Mouse (Mus musculus): ENCODE results near the gene Ifi206. TPM values are rescaled to one million over a fixed set of nuclear protein-coding genes. Genes with fewer than 3 reads are reported as not detected.

The Ifi206 gene
- total RNA-seq, 1 experiment = not detected

- Histone ChIP-seq H3K4me1 (ENCODE audit: control insufficient read depth in 2 of 2, insufficient read depth in 2 of 2, low read length in 2 of 2, poor library complexity in 1 of 2) (no peaks in the 10 kb centered on the region), H3K9me3 (ENCODE audit: control insufficient read depth, insufficient read depth, low read depth, low read length) (no peaks in the 10 kb centered on the region), H3K9ac (ENCODE audit: insufficient read depth, low read depth, low read length, poor library complexity, severe bottlenecking) (no peak overlapping the region), H3K36me3 (ENCODE audit: control insufficient read depth, insufficient read depth, low read length, poor library complexity, severe bottlenecking) (peaks cover 6% of the 10 kb centered on the region; the same call in 1 of the 2 replicates), H3K27ac (ENCODE audit: insufficient read depth, low read depth, low read length, poor library complexity, severe bottlenecking) (no peak overlapping the region), H3K4me3 (ENCODE audit: insufficient read depth in 1 of 2, low read depth in 1 of 2, low read length in 2 of 2, poor library complexity in 1 of 2, severe bottlenecking in 1 of 2) (no peak overlapping the region)
- in situ Hi-C loops (cut with MboI; ENCODE audit: low sequenced_read_pairs in 2 of 2, unreplicated experiment in 2 of 2) = no loop called here
- TF ChIP-seq ZC3H11A (IDR thresholded peaks at IDR 0.05; ENCODE audit: borderline replicate concordance, low read depth, low read length) = no peak
- no peak for TF ChIP-seq ZNF384 (IDR thresholded peaks at IDR 0.05; ENCODE audit: low read depth, low read length)
- TF ChIP-seq MAFK (IDR thresholded peaks at IDR 0.05; ENCODE audit: insufficient read depth, low read depth, low read length) = no peak
- no peak for TF ChIP-seq HCFC1 (IDR thresholded peaks at IDR 0.05; ENCODE audit: borderline replicate concordance, insufficient read depth, low read length)
- no peak for TF ChIP-seq CHD2 (IDR thresholded peaks at IDR 0.05; ENCODE audit: low read depth, low read length)
- no peak for DNase-seq (ENCODE audit: low read depth, low spot score)
Measured at GRCm38 (mm10) chr1:173456761-173457160, 34.1 kb downstream of the Ifi206 start.

GRCm38 (mm10) chr1:173456139-173456754 lies 34.6 kb downstream of the Ifi206 start:
- peak; percentile 69 for TF ChIP-seq ZC3H11A (IDR thresholded peaks at IDR 0.05; ENCODE audit: borderline replicate concordance, low read depth, low read length)
- TF ChIP-seq ZNF384 (IDR thresholded peaks at IDR 0.05; ENCODE audit: low read depth, low read length) = no peak
- no peak for TF ChIP-seq MAFK (IDR thresholded peaks at IDR 0.05; ENCODE audit: insufficient read depth, low read depth, low read length)
- TF ChIP-seq CHD2 (IDR thresholded peaks at IDR 0.05; ENCODE audit: low read depth, low read length) = no peak
- in situ Hi-C loops (cut with MboI; ENCODE audit: low sequenced_read_pairs in 2 of 2, unreplicated experiment in 2 of 2) = no loop called here
- H3K4me1 ChIP-seq (ENCODE audit: control insufficient read depth in 2 of 2, insufficient read depth in 2 of 2, low read length in 2 of 2, poor library complexity in 1 of 2) = no peaks in the 10 kb centered on the region
- no peak overlapping the region for H3K4me3 ChIP-seq (ENCODE audit: insufficient read depth in 1 of 2, low read depth in 1 of 2, low read length in 2 of 2, poor library complexity in 1 of 2, severe bottlenecking in 1 of 2)
- H3K36me3 ChIP-seq (ENCODE audit: control insufficient read depth, insufficient read depth, low read length, poor library complexity, severe bottlenecking) = peaks cover 9% of the 10 kb centered on the region; the same call in 1 of the 2 replicates
- H3K9me3 ChIP-seq (ENCODE audit: control insufficient read depth, insufficient read depth, low read depth, low read length) = no peaks in the 10 kb centered on the region
- no peak overlapping the region for H3K27ac ChIP-seq (ENCODE audit: insufficient read depth, low read depth, low read length, poor library complexity, severe bottlenecking)
- DNase-seq (ENCODE audit: low read depth, low spot score) = peak; percentile 40
- H3K9ac ChIP-seq (ENCODE audit: insufficient read depth, low read depth, low read length, poor library complexity, severe bottlenecking) = no peak overlapping the region

- Histone ChIP-seq H3K9ac (ENCODE audit: insufficient read depth, low read depth, low read length, poor library complexity, severe bottlenecking) (no peak overlapping the region), H3K4me3 (ENCODE audit: insufficient read depth in 1 of 2, low read depth in 1 of 2, low read length in 2 of 2, poor library complexity in 1 of 2, severe bottlenecking in 1 of 2) (no peak overlapping the region), H3K4me1 (ENCODE audit: control insufficient read depth in 2 of 2, insufficient read depth in 2 of 2, low read length in 2 of 2, poor library complexity in 1 of 2) (no peaks in the 10 kb centered on the region), H3K36me3 (ENCODE audit: control insufficient read depth, insufficient read depth, low read length, poor library complexity, severe bottlenecking) (peaks cover 9% of the 10 kb centered on the region; the same call in 1 of the 2 replicates), H3K27ac (ENCODE audit: insufficient read depth, low read depth, low read length, poor library complexity, severe bottlenecking) (no peak overlapping the region), H3K9me3 (ENCODE audit: control insufficient read depth, insufficient read depth, low read depth, low read length) (no peaks in the 10 kb centered on the region)
- TF ChIP-seq ZNF384 (IDR thresholded peaks at IDR 0.05; ENCODE audit: low read depth, low read length) = no peak
- TF ChIP-seq ZC3H11A (IDR thresholded peaks at IDR 0.05; ENCODE audit: borderline replicate concordance, low read depth, low read length) = no peak
- no peak for TF ChIP-seq CHD2 (IDR thresholded peaks at IDR 0.05; ENCODE audit: low read depth, low read length)
- no peak for TF ChIP-seq HCFC1 (IDR thresholded peaks at IDR 0.05; ENCODE audit: borderline replicate concordance, insufficient read depth, low read length)
- no peak for TF ChIP-seq MAFK (IDR thresholded peaks at IDR 0.05; ENCODE audit: insufficient read depth, low read depth, low read length)
- in situ Hi-C loops (cut with MboI; ENCODE audit: low sequenced_read_pairs in 2 of 2, unreplicated experiment in 2 of 2) = no loop called here
- no peak for DNase-seq (ENCODE audit: low read depth, low spot score)
Measured at GRCm38 (mm10) chr1:173451665-173452064, 39.2 kb downstream of the Ifi206 start.

- Histone ChIP-seq H3K4me1 (ENCODE audit: control insufficient read depth in 2 of 2, insufficient read depth in 2 of 2, low read length in 2 of 2, poor library complexity in 1 of 2) (no peaks in the 10 kb centered on the region), H3K27ac (ENCODE audit: insufficient read depth, low read depth, low read length, poor library complexity, severe bottlenecking) (no peak overlapping the region), H3K4me3 (ENCODE audit: insufficient read depth in 1 of 2, low read depth in 1 of 2, low read length in 2 of 2, poor library complexity in 1 of 2, severe bottlenecking in 1 of 2) (no peak overlapping the region), H3K9ac (ENCODE audit: insufficient read depth, low read depth, low read length, poor library complexity, severe bottlenecking) (no peak overlapping the region), H3K9me3 (ENCODE audit: control insufficient read depth, insufficient read depth, low read depth, low read length) (no peaks in the 10 kb centered on the region), H3K36me3 (ENCODE audit: control insufficient read depth, insufficient read depth, low read length, poor library complexity, severe bottlenecking) (peaks cover 7% of the 10 kb centered on the region; the same call in 1 of the 2 replicates)
- DNase-seq (ENCODE audit: low read depth, low spot score) = no peak
- in situ Hi-C loops (cut with MboI; ENCODE audit: low sequenced_read_pairs in 2 of 2, unreplicated experiment in 2 of 2) = no loop called here
- TF ChIP-seq HCFC1 (IDR thresholded peaks at IDR 0.05; ENCODE audit: borderline replicate concordance, insufficient read depth, low read length) (no peak), CHD2 (IDR thresholded peaks at IDR 0.05; ENCODE audit: low read depth, low read length) (no peak), MAFK (IDR thresholded peaks at IDR 0.05; ENCODE audit: insufficient read depth, low read depth, low read length) (no peak), ZC3H11A (IDR thresholded peaks at IDR 0.05; ENCODE audit: borderline replicate concordance, low read depth, low read length) (no peak), ZNF384 (IDR thresholded peaks at IDR 0.05; ENCODE audit: low read depth, low read length) (no peak)
Measured at GRCm38 (mm10) chr1:173450621-173451020, 40.2 kb downstream of the Ifi206 start.

All from ES-E14 (cell line).